Comparison of ENCODE assay signal across 7 mouse cellular contexts in genomic region chr3:130617439-130617898, GRCm38 (mm10). TPM values are rescaled to one million over a fixed set of nuclear protein-coding genes. Genes with fewer than 3 reads are reported as not detected.
A peak's percentile ranks its signal among the peaks of the same experiment; 100 is the strongest.
DNase-seq lines count a peak whose midpoint lies in the region; ATAC-seq lines count a peak whose summit lies in the region.

Gene Etnppl (plus strand): TSS chr3:130617448.

- H3K4me2 ChIP-seq in lung, embryonic 16.5 days (ENCODE audit: low read depth, low read length), result peak within 1 kb of the TSS; percentile 46
- peak within 1 kb of the TSS; percentile 28 for H3K4me2 ChIP-seq in forebrain, embryonic 15.5 days (replicated peaks)
- peak within 1 kb of the TSS; percentile 50 for H3K4me2 ChIP-seq in neural tube, embryonic 12.5 days (replicated peaks)

- peaks cover 3% of the 10 kb centered on the region; the same call in 1 of the 2 replicates for H3K4me1 ChIP-seq in lung, embryonic 16.5 days (replicated peaks; ENCODE audit: control insufficient read depth, insufficient read depth, low read length)
- H3K4me1 ChIP-seq in forebrain, embryonic 15.5 days, result peaks cover 8% of the 10 kb centered on the region; the same call in 1 of the 2 replicates
- H3K4me1 ChIP-seq in neural tube, embryonic 12.5 days, result 0 out of 2 replicates have a peak, but pooled peaks cover 7% of the 10 kb centered on the region

- peak within 1 kb of the TSS; percentile 19 for H3K4me3 ChIP-seq in lung, embryonic 16.5 days (ENCODE audit: low read length)
- no peak within 1 kb of the TSS for H3K4me3 ChIP-seq in forebrain, embryonic 15.5 days
- no peak within 1 kb of the TSS for H3K4me3 ChIP-seq in neural tube, embryonic 12.5 days

- H3K9ac ChIP-seq in lung, embryonic 16.5 days (ENCODE audit: low read length), result 0 out of 2 replicates have a peak within 1 kb of the TSS, but pooled peaks have one; percentile 23
- no peak within 1 kb of the TSS for H3K9ac ChIP-seq in forebrain, embryonic 15.5 days (replicated peaks)
- H3K9ac ChIP-seq in neural tube, embryonic 12.5 days, result no peak within 1 kb of the TSS

- no peaks in the 10 kb centered on the region for H3K36me3 ChIP-seq in lung, embryonic 16.5 days (ENCODE audit: control insufficient read depth, insufficient read depth, low read length)
- no peaks in the 10 kb centered on the region for H3K36me3 ChIP-seq in forebrain, embryonic 15.5 days
- no peaks in the 10 kb centered on the region for H3K36me3 ChIP-seq in neural tube, embryonic 12.5 days

- H3K27ac ChIP-seq in lung, embryonic 16.5 days (ENCODE audit: low read length), result no peak within 1 kb of the TSS
- no peak within 1 kb of the TSS for H3K27ac ChIP-seq in forebrain, embryonic 15.5 days (replicated peaks)
- no peak within 1 kb of the TSS for H3K27ac ChIP-seq in neural tube, embryonic 12.5 days

- no peaks in the 10 kb centered on the region for H3K9me3 ChIP-seq in lung, embryonic 16.5 days (ENCODE audit: control insufficient read depth, low read length)
- no peaks in the 10 kb centered on the region for H3K9me3 ChIP-seq in forebrain, embryonic 15.5 days
- H3K9me3 ChIP-seq in neural tube, embryonic 12.5 days, result no peaks in the 10 kb centered on the region

- no peak for ATAC-seq in lung, embryonic 16.5 days (ENCODE audit: low read depth)
- ATAC-seq in forebrain, embryonic 15.5 days (replicated peaks), result 0 out of 2 replicates have a peak, but pooled peaks have one; percentile 55
- no peak for ATAC-seq in neural tube, embryonic 12.5 days (ENCODE audit: low FRiP score, low read depth)
- ATAC-seq in megakaryocyte, adult 5-6 weeks (ENCODE audit: poor library complexity, severe bottlenecking), result no peak

- no peaks in the 10 kb centered on the region; the same call in 1 of the 2 replicates for H3K27me3 ChIP-seq in lung, embryonic 16.5 days (ENCODE audit: control insufficient read depth, insufficient read depth, low read depth, low read length)
- no peaks in the 10 kb centered on the region for H3K27me3 ChIP-seq in forebrain, embryonic 15.5 days
- H3K27me3 ChIP-seq in neural tube, embryonic 12.5 days (replicated peaks), result no peaks in the 10 kb centered on the region

- 4% methylated on average over 10 of the region's 10 CpGs for WGBS in lung, embryonic 16.5 days
- WGBS in forebrain, embryonic 15.5 days, result 5% methylated on average over 10 of the region's 10 CpGs
- WGBS in neural tube, embryonic 12.5 days, result 3% methylated on average over 10 of the region's 10 CpGs

- DNase-seq in lung, postnatal 25 days (ENCODE audit: low spot score), result no peak
- peak; percentile 49 for DNase-seq in kidney, postnatal 10 days
- DNase-seq in spleen, adult 12 weeks (ENCODE audit: low spot score), result no peak

RNA-seq across cellular contexts. Expression of gene Etnppl, which starts in this region (rescaled TPM):
- polyA plus RNA-seq in lung, embryonic 16.5 days (2015; fragmentation: Nextera tagmentation; extraction: Ambion mirVana), result not detected in 2 replicates
- polyA plus RNA-seq in forebrain, embryonic 15.5 days (2015; fragmentation: Nextera tagmentation; extraction: Ambion mirVana), result not detected in 2 replicates
- polyA plus RNA-seq in neural tube, embryonic 12.5 days (2016; fragmentation: Nextera tagmentation; extraction: Ambion mirVana), result 0.08 TPM in 1 of 2 replicates, not detected in the other
- total RNA-seq in megakaryocyte, adult 5-6 weeks (2015), result not detected in 2 replicates
- total RNA-seq in megakaryocyte, adult 5-6 weeks (2017), result not detected in 2 replicates

Comparison
In these comparisons a context has a peak if more than half of its experiments do, and no peak if none do; other contexts are left out.
1. Peak in ATAC-seq and H3K4me2 ChIP-seq in forebrain, embryonic 15.5 days; RNA of the gene not detected or under 1 TPM.